Mouse (Mus musculus) right cerebral cortex, adult 18-20 months (tissue): ENCODE measurements at regions not wholly inside any gene's neighbourhood (a gene's known extent, or its start where the extent isn't known, plus 50 kb on each side); places are given as distances from the start of the nearest gene placed in this dataset.

Experiments
- DNase-seq: peaks from one replicate; pipeline ENCODE4 v3.0.0; 2022; ENCODE audit warnings: mixed read lengths

- DNase-seq, result no peak
Observed at GRCm38 (mm10) chr1:176499010-176499650, 224.0 kb upstream of the Pld5 start.

GRCm38 (mm10) chr1:176468560-176468959 lies 193.4 kb upstream of the Pld5 start:
- peak; percentile 5 for DNase-seq

- no peak for DNase-seq
Observed at GRCm38 (mm10) chr1:176462125-176462524, 187.0 kb upstream of the Pld5 start.

DNA sequence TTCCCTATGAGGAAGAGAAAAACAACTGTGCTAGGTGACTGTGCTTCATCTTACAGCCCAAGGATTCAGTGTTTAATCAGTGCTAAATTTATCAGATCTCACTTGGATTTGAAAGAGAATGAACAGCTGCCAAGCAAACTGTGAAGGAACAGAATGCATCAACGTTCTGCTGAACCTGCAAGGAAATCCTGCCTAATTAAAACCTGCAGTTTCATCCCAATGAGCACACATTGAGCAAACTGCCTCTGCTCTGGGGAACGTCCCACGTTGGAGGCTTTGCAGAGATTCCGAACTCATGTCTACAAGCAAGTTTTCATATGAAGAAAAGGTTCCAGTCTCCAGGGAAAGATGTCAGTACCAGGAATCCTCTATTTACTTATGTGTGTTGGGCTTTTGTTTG lies 171.6 kb upstream of the Pld5 start:
- peak; percentile 37 for DNase-seq

GRCm38 (mm10) chr1:176443712-176444111 lies 168.6 kb upstream of the Pld5 start:
- DNase-seq, result no peak

DNA sequence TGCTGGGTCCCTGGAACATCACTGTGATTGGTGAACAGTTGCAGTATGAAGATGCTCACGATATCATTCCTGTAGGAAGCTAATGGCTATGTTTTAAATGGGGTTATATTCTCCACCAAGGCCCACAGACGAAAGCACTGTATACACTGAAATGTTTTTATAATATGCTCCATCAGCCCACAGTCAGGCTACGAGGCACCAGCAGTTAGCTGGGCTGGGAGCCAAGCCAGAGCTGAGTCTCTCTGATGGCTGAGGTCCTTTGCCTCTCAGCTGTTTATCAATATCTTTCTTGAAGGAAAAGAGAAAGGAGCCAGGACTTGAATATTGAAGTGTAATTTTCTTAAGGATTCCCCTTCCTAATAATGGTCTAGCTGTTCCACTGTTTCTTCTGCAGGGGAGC lies 165.1 kb upstream of the Pld5 start:
- DNase-seq, result no peak

DNA sequence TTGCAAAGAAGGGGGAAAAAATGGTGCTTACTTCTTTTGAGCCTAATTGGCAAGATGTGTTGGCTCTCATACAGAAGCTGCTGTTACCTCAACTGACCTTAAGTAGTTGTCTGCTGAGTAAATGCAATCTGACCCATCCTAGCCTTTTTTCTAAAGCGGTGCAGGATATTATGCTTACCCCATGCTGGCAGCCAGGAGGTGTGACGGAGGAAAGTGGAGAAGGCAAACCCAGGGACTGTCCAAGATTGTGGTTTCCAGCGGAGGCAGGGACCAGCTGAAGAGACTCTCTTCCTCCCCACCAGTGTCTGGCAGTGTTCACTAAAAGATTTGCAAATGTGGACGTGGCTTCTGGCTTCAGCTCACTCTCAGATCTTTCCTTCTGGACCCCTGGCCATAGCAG lies 152.7 kb upstream of the Pld5 start:
- DNase-seq, result no peak

DNA sequence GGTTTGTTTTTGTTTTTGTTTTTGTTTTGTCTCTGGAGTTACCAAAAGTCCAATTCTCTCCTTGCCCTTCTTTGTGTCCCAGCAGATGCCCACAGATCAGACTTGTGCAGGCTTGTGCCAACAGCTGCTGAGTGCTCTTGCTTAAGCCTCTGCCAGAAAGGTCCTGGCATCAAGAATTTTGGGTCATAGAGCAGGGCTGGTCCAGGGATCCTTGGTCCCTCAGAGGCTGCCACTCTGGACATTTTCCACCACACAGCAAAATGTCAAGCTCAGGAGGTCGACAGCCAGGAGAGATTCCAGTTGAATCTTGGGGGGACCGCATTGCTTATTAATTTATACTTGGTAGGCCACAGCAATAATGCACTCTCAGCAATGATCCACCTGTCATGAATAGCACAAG lies 151.9 kb upstream of the Pld5 start:
- DNase-seq, result no peak

DNA sequence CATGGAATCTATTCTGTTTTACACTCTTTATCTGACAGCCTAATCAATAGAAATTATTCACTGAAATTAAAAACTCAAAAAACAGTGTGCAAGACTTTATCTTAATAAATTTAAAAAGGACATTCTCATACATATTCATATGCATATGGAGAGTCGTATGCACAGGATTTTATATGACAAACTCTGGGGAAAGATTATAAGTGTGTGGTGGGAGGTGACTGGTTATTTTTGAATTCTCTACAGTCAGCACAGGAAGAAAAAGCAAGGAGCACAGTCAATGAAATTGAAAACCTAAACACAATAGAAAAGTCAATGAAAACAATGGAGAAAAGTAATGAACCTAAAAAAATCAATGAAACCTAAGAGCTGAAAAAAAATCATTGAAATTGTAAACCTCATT lies 142.1 kb upstream of the Pld5 start:
- no peak for DNase-seq

GRCm38 (mm10) chr1:176404128-176404527 lies 129.0 kb upstream of the Pld5 start:
- no peak for DNase-seq

DNA sequence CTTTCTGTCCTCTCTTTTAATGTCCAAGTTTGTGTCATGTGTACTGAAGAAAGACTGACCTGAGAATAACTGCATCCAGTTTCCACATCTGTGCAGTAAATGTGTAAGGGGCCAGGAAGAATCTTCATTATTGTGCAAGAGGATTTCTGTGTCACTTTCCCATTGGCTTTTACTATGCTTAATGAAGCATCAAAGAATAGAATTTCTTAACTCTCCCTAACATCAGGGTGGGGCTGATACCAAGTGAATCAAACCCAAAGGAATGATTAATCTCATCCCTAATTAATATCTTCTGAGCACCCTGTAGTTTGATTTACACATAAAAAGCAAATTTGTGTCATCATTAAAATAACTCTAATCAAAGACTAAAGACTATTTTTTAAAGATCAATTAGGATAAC lies 104.5 kb upstream of the Pld5 start:
- no peak for DNase-seq

- DNase-seq, result no peak
Observed at GRCm38 (mm10) chr1:176366900-176367299, 91.8 kb upstream of the Pld5 start.

DNA sequence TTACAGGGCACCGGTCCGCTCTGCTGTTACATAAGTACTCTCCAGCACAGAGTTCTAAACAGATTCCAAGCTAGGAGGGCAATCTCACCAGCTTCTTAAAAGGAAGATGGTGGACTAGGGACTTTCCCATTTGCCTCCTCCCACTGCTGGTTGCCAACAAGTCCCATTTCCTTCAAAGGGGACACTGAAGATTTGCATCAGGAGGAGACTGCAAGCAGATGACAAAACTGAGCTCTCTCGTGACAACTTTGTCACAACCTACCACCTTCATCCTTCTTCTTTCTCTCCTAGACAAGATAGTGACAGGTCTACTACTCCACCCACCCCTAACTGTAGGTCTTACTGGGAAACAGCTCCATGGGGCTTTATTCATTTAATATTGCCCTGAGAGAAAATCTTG lies 85.8 kb upstream of the Pld5 start:
- no peak for DNase-seq

DNA sequence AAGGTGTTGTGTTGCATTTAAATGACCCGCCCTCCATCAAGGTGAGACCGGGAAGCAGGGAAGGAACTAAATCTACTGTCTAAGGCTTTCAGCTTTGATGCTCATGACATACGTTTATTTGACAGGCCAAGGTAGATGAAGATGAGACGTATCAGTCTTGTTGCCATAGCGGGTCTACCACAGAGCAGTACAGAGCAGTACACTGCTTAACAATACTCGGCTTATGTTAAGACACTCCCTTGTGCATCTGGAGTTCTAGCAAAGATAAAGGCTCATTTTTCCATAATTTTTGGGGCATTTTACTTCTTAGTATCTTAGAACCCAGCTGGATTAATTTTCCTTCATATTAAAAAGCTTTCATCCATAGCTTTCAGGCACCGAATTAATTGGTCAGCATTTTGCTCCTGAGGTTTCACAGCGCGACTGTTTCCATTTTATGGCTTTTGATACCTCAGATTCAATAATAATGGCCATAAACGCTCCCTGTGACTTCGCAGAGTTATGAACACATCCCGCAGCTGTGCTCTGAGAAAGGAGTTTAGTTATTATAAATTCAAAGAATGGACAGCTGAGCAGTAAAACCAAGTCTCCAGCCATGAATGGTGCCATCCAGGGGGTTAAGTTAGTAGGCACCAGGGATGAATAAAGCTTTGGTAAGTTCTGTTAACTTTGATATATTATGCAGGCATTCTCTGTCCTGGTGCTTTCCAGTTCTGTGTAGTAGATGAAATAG lies 85.0 kb upstream of the Pld5 start:
- DNase-seq, result no peak

DNA sequence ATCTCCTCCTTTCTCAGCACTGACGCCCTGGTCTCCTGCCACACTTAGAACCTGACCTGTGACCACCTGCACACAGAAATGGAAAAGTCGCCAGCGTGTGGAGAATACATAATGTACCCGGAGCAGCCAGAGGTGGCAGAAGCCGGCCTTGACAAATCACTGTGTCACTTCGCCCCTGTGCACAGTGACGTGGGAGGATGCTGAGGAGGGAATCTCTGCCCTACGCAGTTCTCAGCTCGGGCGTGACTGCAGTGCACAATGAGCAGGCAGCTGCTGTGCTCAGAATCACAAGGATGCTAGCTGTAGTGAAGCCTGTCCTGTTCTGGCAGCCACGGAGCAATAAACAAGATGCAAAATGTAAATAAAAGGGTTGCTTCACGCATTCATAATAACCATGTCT lies 80.2 kb upstream of the Pld5 start:
- DNase-seq, result peak; percentile 71

DNA sequence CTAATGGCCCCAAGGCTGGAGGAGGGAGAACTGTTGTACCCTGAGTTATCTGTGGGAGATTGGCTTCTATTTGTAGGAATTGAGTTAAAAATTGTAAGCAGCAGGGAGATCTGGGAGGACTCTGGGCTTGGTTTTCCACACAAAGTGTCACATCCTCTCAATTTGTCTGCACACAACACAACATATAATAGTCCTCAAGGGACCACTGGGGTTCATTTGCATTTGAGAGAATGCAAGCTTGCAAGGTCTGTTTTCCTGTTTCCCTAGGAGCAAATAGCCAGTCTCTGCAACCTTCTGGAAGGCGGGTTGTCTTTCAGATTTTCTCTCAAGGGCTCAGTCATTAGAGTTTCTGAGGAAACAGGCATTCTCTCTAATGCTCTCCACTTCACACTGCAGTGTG lies 79.8 kb upstream of the Pld5 start:
- no peak for DNase-seq

GRCm38 (mm10) chr1:176352706-176353105 lies 77.6 kb upstream of the Pld5 start:
- no peak for DNase-seq

DNA sequence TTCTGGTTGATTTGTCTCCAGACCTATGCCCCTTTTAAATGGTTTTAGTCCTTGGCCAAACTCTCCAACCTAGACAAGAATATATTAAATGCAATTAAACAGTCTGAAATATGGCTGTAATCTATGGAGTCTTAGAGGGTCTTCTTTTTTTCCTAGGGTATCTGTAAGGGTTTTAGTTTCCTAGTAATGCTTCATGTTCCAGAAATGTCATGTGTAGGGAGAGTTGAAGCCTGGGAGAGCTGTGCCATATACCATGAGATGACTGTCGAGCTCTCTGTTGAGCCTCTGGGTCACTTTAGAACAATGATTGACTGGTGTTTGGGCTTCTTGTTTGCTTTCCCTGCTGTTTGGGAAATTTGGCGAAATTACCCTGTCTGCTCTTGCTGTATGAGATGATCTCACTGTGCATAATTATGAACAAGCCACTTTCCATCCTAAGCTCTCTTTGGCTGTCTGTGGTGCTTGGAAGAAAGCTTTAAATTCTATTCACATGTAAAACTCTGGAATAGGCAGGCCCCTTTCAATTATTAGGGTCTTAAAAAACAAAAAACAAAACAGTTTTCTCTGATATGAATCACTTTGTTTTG lies 74.9 kb upstream of the Pld5 start:
- no peak for DNase-seq

GRCm38 (mm10) chr1:176348129-176348528 lies 73.0 kb upstream of the Pld5 start:
- no peak for DNase-seq

DNA sequence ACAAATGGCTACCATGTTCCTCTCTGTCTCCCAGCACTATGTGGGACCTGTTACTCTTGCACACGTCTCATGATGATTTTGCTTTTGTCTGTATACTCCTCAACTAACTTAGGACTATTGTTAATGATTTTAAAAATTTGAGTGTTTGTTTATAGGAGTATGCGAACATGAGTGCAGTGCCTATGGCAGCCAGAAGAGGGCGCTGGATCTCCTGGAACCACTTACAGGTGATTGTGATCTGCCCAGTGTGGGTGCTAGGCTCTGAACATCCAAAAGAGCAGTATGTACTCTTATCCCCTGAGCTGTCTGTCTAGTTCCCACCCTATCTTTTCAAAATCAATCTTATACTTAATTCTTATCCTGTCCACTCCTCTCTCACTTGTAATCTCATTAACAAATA lies 56.2 kb upstream of the Pld5 start:
- no peak for DNase-seq
